Mouse (Mus musculus) forebrain, embryonic 11.5 days (tissue): ENCODE data around the gene Ptprn2. TPM values are rescaled to one million over a fixed set of nuclear protein-coding genes. Genes with fewer than 3 reads are reported as not detected.

Experiments used
- ATAC-seq: fragments of 200-750 bp; cut with Nextera tagmentation; replicated peaks from 2 replicates; pipeline ENCODE4 v1.8.0; 2017; ENCODE audit warnings: moderate TSS enrichment; ENCODE audit not compliant: low FRiP score
- DNase-seq: peaks from one replicate; pipeline ENCODE4 v3.0.0-alpha.2; 2017; ENCODE audit warnings: low spot score
- H3K27ac ChIP-seq: fragments of 300-500 bp; sonication (generic); 2 replicates; pipeline ENCODE4 v1.5.1; 2014; ENCODE audit warnings: low read depth, low read length
- H3K27me3 ChIP-seq: fragments of 300-500 bp; sonication (generic); 2 replicates; pipeline ENCODE4 v1.6.1; 2014; ENCODE audit warnings: mild to moderate bottlenecking, low read length, mixed read lengths; ENCODE audit not compliant: control insufficient read depth, insufficient read depth
- H3K36me3 ChIP-seq: fragments of 300-500 bp; sonication (generic); 2 replicates; pipeline ENCODE4 v1.6.1; 2014; ENCODE audit warnings: mild to moderate bottlenecking, low read length, moderate library complexity, mixed read lengths; ENCODE audit not compliant: control insufficient read depth, insufficient read depth
- H3K4me1 ChIP-seq: fragments of 300-500 bp; sonication (generic); replicated peaks from 2 replicates; pipeline ENCODE4 v1.6.1; 2014; ENCODE audit warnings: low read length, mixed read lengths; ENCODE audit not compliant: control insufficient read depth, insufficient read depth
- H3K4me2 ChIP-seq: fragments of 300-500 bp; sonication (generic); 2 replicates; pipeline ENCODE4 v1.6.1; 2014; ENCODE audit warnings: low read depth, mild to moderate bottlenecking, low read length, moderate library complexity, mixed read lengths; ENCODE audit not compliant: severe bottlenecking
- H3K4me3 ChIP-seq: fragments of 300-500 bp; sonication (generic); 2 replicates; pipeline ENCODE4 v1.5.1; 2014; ENCODE audit warnings: low read depth, low read length
- H3K9ac ChIP-seq: fragments of 300-500 bp; sonication (generic); 2 replicates; pipeline ENCODE4 v1.6.1; 2014; ENCODE audit warnings: low read length
- H3K9me3 ChIP-seq: fragments of 300-500 bp; sonication (generic); 2 replicates; pipeline ENCODE4 v1.6.1; 2016; ENCODE audit warnings: low read length, mixed read lengths; ENCODE audit not compliant: control insufficient read depth
- WGBS: fragments of 180-500 bp; shearing (Covaris S2); extraction: QIAGEN DNeasy Blood & Tissue Kit; methylation state at CpG from one replicate; pipeline ENCODE4 v1.1.7; 2014; 5-methylcytosine and 5-hydroxymethylcytosine counted together
- polyA plus RNA-seq: library from polyadenylated mRNA; unstranded; fragments of >200 nt; fragmentation: Nextera tagmentation; extraction: Ambion mirVana; gene quantifications from 2 replicates; pipeline ENCODE4 v1.2.1, GENCODE M21; 2014

The Ptprn2 gene
- polyA plus RNA-seq, 1 experiment from 2014 or later, result 6.8 TPM

DNA sequence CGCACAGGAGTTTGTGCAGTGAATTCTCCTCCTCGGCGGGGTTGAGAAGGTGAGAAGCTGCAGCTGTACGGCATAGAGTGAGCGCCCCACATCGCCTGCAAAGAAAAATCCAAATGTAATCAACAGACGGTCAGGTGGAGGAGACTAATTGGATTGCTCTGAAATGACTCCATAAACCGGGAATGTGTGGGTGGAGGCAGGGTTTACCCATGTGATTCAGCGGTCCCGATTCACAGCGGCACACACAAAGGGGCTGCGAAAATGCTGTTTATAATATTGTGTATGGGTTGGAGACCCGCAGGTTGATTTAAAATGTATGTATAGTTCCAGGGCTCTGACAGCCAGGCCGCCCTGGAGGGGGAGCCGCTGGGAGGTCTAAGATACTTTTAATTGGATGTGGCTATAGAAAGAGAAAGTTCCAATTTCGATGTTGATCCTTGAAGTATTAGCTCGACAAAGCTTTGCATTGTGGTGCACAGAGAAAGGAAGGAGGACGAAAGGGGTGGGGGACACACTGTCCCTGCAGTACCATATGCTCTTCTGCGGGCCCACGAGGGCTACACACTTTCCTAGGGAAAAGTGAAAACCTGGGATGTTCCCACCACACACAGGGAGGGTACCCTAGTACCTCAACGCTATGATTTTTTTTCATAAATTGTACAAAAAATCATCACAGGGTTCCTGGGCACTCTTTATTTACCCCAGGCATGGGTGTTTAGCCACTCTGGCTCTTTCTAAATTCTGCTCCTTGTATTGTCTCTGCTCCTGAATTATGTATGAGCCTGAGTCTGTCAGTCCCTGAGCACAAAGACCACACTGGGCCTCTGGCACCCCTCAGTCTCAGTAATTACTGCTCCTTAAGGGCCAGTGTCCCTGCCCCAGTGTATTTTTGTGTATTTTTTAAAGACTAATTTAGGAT lies 568.6 kb downstream of the Ptprn2 start:
- H3K27ac ChIP-seq, result peak overlapping the region; percentile 92
- peaks cover 18% of the 10 kb centered on the region; the same call in 1 of the 2 replicates for H3K4me1 ChIP-seq
- WGBS, result 8% methylated on average over 21 of the region's 21 CpGs
- H3K27me3 ChIP-seq, result peaks cover 53% of the 10 kb centered on the region
- DNase-seq (peak; percentile 80), ATAC-seq (peak; percentile 87)
- H3K9ac ChIP-seq, result peak overlapping the region; percentile 52
- no peak overlapping the region for H3K4me3 ChIP-seq
- peak overlapping the region; percentile 37; the same call in 1 of the 2 replicates for H3K4me2 ChIP-seq
- no peaks in the 10 kb centered on the region for H3K9me3 ChIP-seq
- no peaks in the 10 kb centered on the region for H3K36me3 ChIP-seq

DNA sequence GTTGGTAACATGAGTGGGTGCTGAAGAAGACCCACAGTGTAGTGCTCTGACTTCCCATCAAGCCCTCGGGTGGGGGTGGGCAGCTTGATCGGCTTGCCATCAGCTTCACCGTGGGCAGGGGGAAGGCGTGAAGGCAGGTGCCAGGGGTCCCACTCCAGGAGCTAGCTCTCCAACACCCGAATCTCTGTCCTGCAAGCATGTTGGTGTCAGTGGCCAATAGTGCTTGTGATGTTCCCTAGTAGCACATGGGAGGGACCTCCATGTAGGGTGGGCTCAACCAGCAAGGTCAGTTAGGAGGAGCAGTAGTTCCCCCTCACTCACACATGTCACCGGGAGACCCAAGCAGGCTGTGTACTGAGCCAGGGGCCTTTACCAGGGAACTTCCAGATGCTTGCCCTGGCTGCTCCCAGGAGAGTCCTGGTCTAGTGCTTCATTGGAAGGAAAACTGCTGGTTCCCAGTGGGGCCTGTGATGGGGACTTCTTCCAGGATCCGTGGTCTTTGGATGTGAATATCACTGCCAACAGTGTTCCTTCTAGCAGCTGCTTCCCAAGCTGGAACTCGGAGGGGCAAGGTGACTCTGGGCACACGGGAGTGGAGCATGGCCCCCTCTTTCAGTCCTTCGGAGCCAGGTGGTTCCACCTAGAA lies 569.5 kb downstream of the Ptprn2 start:
- ATAC-seq, result peak; percentile 39
- H3K36me3 ChIP-seq, result no peaks in the 10 kb centered on the region
- peaks cover 55% of the 10 kb centered on the region for H3K27me3 ChIP-seq
- no peak overlapping the region; the same call in 1 of the 2 replicates for H3K4me2 ChIP-seq
- DNase-seq, result peak; percentile 62
- peaks cover 14% of the 10 kb centered on the region; the same call in 1 of the 2 replicates for H3K4me1 ChIP-seq
- H3K4me3 ChIP-seq, result no peak overlapping the region
- H3K9me3 ChIP-seq, result no peaks in the 10 kb centered on the region
- no peak overlapping the region for H3K9ac ChIP-seq
- H3K27ac ChIP-seq, result peak overlapping the region; percentile 92
- WGBS, result 55% methylated on average over 10 of the region's 10 CpGs

DNA sequence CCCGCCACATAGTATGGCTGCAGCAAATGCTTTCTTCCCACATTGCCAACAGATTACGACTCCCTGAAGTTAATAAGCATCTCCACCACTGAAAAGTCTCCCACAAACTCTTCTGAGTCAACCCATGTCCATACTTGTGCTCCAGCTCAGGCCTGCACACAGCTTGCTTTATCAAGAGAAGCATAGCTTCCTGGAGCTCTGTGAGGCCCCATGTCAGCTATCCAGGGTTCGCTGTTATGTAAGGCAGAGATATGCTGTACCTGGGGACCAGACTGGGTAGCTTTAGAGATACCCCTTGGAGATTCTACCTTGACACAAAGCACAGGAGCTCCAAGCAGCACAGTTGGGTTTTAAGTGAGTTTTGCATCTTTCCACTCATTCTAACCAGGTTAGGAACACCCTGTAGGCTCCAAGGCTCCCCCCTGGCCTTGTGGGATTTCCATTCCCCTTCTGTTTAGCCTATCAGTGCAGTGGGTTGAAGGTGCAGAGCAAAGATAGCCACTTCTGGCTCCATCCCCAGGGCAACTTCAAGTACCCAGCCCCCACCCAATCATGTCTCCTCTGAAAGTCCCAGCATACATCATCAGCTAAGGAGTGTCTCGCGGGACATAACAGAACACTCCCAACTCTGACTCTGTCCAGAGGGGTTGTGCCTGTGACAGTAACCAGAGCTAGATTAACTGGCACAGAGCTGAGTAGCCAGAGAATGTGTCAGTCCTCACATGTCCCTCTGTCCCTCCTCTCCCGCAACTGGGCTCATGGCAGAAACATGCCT lies 572.9 kb downstream of the Ptprn2 start:
- Histone ChIP-seq H3K27me3 (peaks cover 37% of the 10 kb centered on the region), H3K4me3 (no peak overlapping the region), H3K4me1 (peaks cover 7% of the 10 kb centered on the region; the same call in 1 of the 2 replicates), H3K36me3 (no peaks in the 10 kb centered on the region), H3K4me2 (no peak overlapping the region), H3K27ac (0 out of 2 replicates have a peak overlapping the region, but pooled peaks have one; percentile 3), H3K9ac (no peak overlapping the region), H3K9me3 (no peaks in the 10 kb centered on the region)
- DNase-seq (peak; percentile 39), ATAC-seq (no peak)
- 86% methylated on average over 6 of the region's 6 CpGs for WGBS

DNA sequence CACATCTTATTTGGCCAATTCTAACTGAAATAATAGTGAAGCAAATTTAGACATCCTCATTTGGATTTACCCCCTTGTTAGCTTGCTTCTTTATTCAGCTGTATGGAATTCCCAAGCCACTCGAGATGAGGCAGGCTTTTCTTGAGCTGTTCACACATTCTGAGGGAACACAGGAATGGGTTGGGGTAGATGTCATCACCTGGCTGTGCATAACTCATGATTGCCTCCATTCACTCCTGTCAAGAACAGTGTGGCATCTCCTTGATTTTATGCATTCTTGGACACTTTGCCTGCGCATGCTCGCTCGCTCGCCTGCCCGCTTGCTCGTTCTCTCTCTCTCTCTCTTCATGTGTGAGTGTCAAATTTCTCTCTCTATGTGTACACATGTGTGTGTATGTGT lies 573.5 kb downstream of the Ptprn2 start:
- Histone ChIP-seq H3K4me1 (peaks cover 7% of the 10 kb centered on the region; the same call in 1 of the 2 replicates), H3K27ac (0 out of 2 replicates have a peak overlapping the region, but pooled peaks have one; percentile 3), H3K27me3 (peaks cover 37% of the 10 kb centered on the region), H3K4me3 (no peak overlapping the region), H3K36me3 (no peaks in the 10 kb centered on the region), H3K9ac (no peak overlapping the region), H3K4me2 (no peak overlapping the region), H3K9me3 (no peaks in the 10 kb centered on the region)
- peak; percentile 37 for DNase-seq
- 83% methylated on average over 7 of the region's 7 CpGs for WGBS
- ATAC-seq, result no peak

DNA sequence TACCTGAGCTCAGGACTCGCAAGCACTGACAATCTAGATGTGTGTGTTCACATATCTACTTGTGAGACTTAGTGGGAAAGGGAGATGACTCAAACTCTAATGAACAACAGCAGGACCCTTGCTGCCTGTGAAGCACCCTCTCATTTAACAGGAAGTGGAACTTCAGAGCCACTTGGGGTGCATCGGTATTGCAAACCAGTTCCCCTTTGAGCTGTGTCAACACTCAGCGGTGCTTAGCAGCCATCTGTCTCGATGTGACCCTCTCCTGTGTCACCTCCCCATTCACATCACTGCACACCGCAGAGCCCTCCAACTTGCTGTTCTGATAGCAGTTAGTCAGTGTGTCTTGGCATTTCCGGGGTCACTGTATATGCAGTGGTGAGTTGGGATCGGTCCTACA lies 592.1 kb downstream of the Ptprn2 start:
- ATAC-seq, result no peak
- H3K4me1 ChIP-seq, result no peaks in the 10 kb centered on the region
- no peak overlapping the region for H3K4me2 ChIP-seq
- no peaks in the 10 kb centered on the region for H3K27me3 ChIP-seq
- 82% methylated on average over 7 of the region's 7 CpGs for WGBS
- H3K36me3 ChIP-seq, result no peaks in the 10 kb centered on the region
- no peak for DNase-seq
- H3K4me3 ChIP-seq, result no peak overlapping the region
- no peak overlapping the region for H3K27ac ChIP-seq
- H3K9me3 ChIP-seq, result no peaks in the 10 kb centered on the region
- H3K9ac ChIP-seq, result no peak overlapping the region

DNA sequence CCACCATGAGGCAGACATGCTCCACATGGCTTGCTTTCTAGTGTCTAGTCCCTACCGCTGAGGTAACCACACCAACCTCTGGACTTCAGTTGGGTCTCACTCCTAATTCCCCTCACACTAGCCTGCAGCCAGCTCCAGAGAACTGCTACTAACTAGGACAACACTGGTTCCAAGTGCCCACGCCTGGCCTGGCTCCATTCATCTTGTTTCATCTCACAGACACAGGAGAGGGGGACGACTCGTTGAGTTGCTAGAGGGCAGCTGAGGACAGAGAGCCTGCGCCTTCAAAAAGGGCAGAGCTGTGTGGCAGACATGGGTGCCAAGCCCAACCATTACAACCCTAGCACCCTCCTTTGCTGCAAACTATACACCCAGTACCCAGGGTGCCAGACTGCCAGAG lies 593.4 kb downstream of the Ptprn2 start:
- Histone ChIP-seq H3K27me3 (no peaks in the 10 kb centered on the region), H3K4me2 (no peak overlapping the region), H3K4me1 (peaks cover 1% of the 10 kb centered on the region), H3K4me3 (no peak overlapping the region), H3K36me3 (no peaks in the 10 kb centered on the region), H3K9ac (no peak overlapping the region), H3K27ac (no peak overlapping the region), H3K9me3 (no peaks in the 10 kb centered on the region)
- no peak for ATAC-seq
- no peak for DNase-seq
- WGBS, result 90% methylated on average over 5 of the region's 5 CpGs

DNA sequence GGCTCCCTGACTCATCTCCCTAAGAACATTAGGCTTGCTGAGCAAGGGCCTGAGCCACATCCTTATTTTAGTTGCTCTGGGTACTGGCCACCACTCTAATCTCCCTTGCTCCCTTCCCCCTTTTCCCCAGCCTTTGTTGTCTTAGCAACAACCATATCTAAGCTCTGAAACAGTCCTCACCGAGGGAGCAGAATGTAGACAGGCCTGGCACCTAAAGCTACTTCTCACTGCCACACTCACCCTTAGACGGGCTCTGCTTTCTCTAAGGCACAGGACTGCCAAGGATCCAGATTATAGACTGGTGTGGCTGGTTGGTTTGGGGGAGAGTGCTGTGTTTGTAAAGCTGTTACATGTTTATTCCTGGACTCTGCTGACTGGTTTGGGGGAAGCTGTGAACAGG lies 594.2 kb downstream of the Ptprn2 start:
- Histone ChIP-seq H3K27ac (no peak overlapping the region), H3K36me3 (no peaks in the 10 kb centered on the region), H3K4me3 (no peak overlapping the region), H3K4me2 (no peak overlapping the region), H3K4me1 (peaks cover 9% of the 10 kb centered on the region), H3K9me3 (no peaks in the 10 kb centered on the region), H3K27me3 (no peaks in the 10 kb centered on the region), H3K9ac (no peak overlapping the region)
- no peak for ATAC-seq
- 69% methylated on average over 2 of the region's 2 CpGs for WGBS
- DNase-seq, result no peak
